Mouse (Mus musculus) right cerebral cortex, postnatal 14 days (tissue): ENCODE measurements around the gene Prkab1.

ENCODE experiments used
- DNase-seq: peaks from one replicate; pipeline ENCODE4 v3.0.0; 2022

Prkab1 gene

GRCm38 (mm10) chr5:115977757-115978156 is 46.6 kb downstream of the Prkab1 start:
- DNase-seq = no peak

- DNase-seq = no peak
Measured at GRCm38 (mm10) chr5:115977266-115977665, 47.0 kb downstream of the Prkab1 start.

- DNase-seq = no peak
Measured at GRCm38 (mm10) chr5:115976446-115976845, 47.9 kb downstream of the Prkab1 start.

GRCm38 (mm10) chr5:115975672-115976071 is 48.6 kb downstream of the Prkab1 start:
- DNase-seq = no peak

GRCm38 (mm10) chr5:115971236-115971635 is 53.1 kb downstream of the Prkab1 start:
- DNase-seq = no peak
